Mouse (Mus musculus) brain, embryonic 14.5 days (tissue): ENCODE data around the gene Zan.

Experiments
- CTCF ChIP-seq: fragments of 200-500 bp; IDR thresholded peaks from 2 replicates; pipeline ENCODE4 v1.5.1; 2012; ENCODE audit warnings: inconsistent platforms, mild to moderate bottlenecking, moderate library complexity, borderline replicate concordance; ENCODE audit not compliant: insufficient read depth, insufficient read length; ENCODE audit errors: extremely low read depth
- POLR2A ChIP-seq: fragments of 200-500 bp; IDR thresholded peaks from 2 replicates; pipeline ENCODE4 v1.6.1; 2012; ENCODE audit warnings: mild to moderate bottlenecking, inconsistent platforms, borderline replicate concordance; ENCODE audit not compliant: poor library complexity, insufficient read depth, insufficient read length, severe bottlenecking; ENCODE audit errors: extremely low read depth

GRCm38 (mm10) chr5:137472252-137472904 lies 4.5 kb downstream of the Zan start:
- TF ChIP-seq POLR2A (no peak), CTCF (no peak)
